Mouse (Mus musculus): Measurements from ENCODE around the gene Tatdn3.
"Not testable (repeated sequence)": the region's sequence is repeated elsewhere in the genome, so short reads cannot be mapped to it uniquely, and the experiment has no call there.

- TF ChIP-seq CTCF (IDR thresholded peaks at IDR 0.05; ENCODE audit: low read depth, low read length); POLR2A (IDR thresholded peaks at IDR 0.05; ENCODE audit: borderline replicate concordance, low read depth, low read length): not testable (repeated sequence)
These were observed 31.8 kb downstream of the Tatdn3 start for GRCm38 (mm10) chr1:191030922-191031425.

All from bone marrow macrophage, adult 2 months (primary cell).